Mouse (Mus musculus) spleen, adult 12 weeks (tissue): ENCODE results near the gene Snx11.
"Not testable (repeated sequence)": the region's sequence is repeated elsewhere in the genome, so short reads cannot be mapped to it uniquely, and the experiment has no call there.

Source experiments
- DNase-seq: peaks from one replicate; pipeline ENCODE4 v3.0.0; 2022; ENCODE audit warnings: low spot score

Snx11 gene

DNA sequence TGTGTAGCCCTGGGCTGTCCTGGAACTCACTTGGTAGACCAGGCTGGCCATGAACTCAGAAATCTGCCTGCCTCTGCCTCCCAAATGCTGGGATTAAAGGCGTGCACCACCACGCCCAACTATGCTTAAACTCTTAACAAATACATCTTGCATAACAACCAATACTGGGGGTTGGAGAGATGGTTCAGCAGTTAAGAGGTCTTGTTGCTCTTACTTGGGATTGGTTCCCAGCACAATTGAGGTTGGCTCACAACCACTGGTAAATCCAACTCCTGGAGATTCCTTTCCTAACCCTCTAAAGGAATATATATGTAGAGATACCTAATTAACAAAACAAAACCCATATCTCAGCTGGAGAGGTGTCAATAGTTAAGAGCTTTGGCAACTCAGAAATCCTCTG lies 18.7 kb upstream of the Snx11 start:
- DNase-seq, result no peak

DNA sequence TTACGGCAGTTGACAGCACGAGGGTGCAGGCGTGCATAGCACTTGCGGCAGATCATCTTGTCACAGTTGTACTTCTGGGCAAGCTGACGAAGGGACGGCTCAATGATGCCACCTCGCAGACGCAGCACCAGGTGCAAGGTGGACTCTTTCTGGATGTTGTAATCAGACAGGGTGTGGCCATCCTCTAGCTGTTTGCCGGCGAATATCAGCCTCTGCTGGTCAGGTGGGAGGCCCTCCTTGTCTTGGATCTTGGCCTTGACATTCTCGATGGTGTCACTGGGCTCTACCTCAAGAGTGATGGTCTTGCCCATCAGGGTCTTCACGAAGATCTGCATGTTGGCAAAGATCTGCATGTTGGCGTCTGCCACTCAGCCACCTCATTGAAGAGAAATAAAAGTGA lies 18.1 kb upstream of the Snx11 start:
- DNase-seq, result no peak

DNA sequence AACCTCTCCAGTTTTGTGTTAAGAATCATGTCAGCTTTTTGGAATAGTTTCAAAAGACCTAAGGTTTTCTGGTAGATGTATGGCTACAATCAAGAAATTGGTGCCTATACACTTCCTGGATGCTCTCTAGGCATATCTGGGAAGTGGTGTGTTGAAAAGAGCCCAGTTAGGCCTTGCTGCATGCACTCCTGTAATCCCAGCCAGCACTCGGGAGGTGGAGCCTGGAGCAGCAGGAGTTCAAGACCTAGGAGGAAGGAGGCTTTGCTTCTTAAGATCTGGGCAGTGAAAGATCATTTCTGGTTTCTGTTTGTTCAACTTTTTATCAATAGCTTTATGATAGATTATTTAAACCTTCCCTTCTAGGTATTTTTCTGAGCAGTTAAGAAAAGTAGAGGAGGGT lies 13.3 kb upstream of the Snx11 start:
- DNase-seq, result no peak

DNA sequence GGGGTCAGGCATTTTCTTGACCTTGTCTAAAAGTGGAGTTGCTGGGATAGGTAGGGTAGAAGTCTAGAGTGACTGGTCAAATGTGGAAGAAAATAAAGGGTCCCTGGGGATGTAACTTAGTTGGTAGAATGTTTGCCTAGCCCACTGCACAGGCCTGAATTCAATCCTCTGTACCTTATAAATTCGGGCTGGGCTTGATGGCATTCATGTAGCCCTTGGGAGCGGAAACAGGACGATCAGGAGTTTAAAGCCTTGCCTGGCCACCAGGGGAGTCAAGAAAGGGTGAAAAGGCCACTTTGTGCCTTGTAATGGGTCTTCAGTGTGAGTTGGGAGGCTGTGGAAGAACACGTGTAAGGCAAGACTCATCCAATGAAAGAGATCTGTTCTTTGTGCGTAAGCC lies 12.6 kb upstream of the Snx11 start:
- DNase-seq, result no peak

DNA sequence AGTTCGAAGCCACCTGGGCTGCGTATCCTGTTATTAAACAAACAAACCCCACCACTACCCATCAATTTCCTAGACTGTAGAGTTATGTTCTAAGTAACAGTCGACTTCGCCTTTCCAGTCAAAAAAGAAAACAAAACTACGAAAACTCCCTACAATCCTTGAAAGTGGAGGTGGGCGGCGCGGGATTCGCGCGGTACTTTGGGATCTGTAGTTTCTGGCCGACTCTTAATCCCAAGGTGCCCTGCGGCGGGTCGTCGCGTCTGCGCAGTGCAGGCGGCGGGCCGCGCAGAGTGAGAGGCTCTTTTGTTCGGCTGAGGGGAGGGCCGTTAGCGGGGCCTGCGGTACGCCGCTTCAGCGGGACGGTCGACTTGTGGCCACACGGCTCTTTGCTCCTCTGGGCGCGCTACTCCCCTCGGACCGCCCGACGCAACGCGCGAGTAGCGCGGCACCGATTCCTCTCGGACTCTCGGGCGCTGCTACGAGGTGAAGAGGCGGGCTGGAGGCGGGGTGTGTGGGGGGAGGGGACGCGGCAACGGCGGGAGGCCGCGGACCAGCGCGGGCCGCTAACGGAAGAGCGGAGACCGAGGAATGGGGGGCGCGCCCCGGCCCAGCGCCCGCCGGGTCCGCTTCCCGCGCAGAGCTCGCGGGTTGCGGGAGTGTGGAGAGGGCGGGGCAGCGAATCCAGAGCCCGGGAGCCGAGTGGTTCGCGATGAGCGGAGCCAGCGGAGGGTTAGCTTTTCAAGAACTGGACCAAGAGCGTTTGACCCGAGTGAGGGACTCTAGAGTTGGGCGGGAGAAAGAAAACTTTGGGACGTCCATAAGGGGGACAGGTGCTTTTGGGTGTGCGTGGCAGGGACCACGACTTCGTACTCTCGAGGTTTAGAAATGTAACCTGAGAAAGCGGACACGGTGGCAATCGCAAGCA lies 11.8 kb upstream of the Snx11 start, which contains the start of gene Cbx1:
Gene Cbx1 (plus strand): TSS at position 257 of the 925 bp plus-strand sequence.
- peak; percentile 86 for DNase-seq

DNA sequence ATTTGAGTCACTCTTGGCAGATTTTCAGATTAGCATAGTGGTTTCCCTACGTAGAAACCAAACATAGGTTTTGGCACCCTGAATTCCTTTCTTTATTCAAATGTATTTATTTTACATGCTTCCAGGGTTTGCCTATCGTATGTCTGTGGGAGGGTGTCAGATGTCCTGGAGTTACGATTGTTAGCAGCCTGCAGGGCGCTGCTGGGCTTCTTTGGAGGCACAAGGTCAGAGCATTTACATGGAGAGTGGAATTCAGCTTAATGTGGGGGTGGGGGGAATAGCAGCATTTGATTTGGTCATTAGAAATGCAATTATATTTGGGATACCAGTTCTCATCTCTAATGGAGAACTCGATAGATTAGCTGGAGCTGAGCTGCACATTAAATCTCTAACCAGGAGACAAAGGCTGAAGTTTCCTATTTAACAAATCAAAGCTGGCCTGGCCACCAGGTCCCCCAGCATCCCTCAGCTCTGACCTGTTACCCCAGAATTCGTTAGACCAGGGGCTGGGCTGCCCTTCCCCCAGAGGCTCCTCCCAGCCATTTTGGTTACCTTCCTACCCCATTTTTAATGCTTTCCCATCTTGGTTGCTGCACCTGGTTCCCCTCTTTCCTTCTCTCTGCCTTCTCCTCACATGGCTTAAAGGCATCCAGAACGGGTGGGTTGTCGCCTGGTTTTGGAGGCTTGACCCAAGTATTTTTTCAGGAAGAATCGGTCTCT lies 9.5 kb upstream of the Snx11 start:
- DNase-seq, result no peak

DNA sequence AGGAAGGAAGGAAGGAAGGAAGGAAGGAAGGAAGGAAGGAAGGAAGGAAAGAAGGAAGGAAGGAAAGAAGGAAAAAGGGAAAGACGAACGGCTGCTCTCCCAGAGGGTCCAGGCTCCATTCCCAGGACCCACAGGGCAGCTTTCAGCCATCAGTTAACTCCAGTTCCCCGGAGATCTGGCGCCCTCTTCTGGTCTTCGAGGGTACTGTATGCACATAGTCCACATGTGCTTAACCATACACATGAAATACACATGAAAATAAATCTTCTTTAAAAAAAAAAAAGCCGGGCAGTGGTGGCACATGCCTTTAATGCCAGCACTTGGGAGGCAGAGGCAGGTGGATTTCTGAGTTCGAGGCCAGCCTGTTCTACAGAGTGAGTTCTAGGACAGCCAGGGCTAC lies 7.5 kb upstream of the Snx11 start:
- DNase-seq, result peak; percentile 67

DNA sequence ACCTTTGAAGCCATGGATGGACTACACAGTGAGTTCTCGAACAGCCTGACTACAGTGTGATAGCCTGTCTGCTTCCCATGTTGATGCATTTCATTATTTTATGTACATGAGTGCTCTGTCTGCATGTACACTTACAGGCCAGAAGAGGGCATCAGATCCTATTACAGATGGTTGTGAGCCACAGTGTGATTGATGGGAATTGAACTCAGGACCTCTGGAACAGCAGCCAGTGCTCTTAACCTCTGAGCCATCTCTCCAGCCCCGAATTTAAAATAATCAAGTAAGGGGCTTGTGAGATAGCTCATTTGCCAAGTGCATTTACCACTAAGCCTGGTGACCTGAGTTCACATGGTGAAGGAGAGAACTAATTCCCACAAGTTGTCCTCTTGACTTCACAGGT lies 4.1 kb upstream of the Snx11 start:
- DNase-seq, result no peak

DNA sequence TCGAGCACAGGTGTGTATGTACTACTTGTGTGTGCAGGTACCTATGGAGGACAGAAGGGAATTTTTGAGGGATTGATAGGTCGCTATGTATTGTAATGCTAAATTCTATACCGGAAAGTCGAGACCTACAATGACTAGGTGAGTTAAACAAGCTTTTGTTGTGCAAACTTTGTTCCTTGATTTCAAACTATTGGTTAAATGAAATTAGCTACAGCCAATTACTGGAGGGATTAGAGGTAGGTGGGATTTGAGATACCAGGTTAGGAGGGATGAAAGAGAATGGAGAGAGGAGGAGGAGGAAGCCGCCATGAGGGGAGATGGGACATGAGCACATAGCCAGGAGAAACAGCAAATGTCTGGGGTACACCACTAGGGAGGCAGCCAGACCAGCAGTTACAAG lies 2.9 kb upstream of the Snx11 start:
- DNase-seq, result no peak

DNA sequence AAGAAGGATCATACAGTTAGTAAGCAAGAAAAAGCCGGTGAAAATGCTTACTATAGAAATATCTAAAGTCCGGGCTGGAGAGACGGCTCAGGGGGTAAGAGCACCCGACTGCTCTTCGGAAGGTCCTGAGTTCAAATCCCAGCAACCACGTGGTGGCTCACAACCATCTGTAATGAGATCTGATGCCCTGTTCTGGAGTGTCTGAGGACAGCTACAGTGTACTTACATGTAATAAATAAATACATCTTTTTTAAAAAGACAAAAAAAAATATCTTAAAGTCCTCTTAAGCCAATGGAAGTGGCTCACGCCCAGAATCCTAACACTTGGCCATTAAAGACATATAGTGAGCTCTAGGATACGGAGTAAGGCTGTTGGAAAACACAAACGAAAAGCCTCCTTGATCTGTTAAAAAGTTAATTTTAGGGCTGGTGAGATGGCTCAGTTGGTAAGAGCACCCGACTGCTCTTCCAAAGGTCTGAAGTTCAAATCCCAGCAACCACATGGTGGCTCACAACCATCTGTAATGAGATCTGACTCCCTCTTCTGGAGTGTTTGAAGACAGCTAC lies 785 bp upstream of the Snx11 start:
- not testable (repeated sequence) for DNase-seq

DNA sequence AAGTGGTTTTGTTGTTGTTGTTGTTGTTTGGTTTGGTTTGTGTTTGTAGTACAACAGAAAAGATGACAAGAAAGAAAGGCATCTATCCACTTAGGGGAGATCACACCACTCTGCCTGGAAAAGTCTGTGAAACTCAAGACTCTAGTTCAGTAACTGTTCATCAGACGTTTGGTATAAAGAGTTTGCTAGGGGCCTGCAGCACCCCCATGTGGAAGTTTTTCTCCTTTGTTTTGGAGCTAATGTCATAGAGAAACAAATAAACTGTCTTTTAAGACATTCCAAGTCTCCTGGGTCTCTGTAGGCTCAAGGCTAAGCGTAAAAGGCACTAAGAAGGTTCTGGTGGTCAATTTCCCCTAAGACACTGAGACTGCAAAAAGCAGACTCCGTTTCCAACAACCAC lies 1.3 kb downstream of the Snx11 start:
- no peak for DNase-seq

DNA sequence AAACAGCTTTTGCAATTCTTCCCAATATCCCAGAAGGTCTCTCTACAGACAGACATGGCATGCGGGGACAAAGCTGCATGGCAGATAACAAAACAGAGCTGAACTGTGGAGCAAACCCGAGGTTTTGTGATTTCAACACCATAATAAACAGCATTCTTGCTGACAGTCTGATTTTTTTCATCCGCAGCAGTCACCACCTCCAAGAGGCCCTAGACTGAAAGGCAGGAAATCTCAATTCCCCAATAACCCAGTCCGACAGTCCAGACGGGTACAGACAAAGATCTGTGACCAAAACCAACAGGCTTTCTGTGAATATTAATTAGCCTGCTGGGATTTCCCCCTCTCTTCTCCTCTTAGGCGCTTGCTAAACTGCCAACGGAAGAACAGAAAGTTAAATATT lies 1.7 kb downstream of the Snx11 start:
- no peak for DNase-seq

DNA sequence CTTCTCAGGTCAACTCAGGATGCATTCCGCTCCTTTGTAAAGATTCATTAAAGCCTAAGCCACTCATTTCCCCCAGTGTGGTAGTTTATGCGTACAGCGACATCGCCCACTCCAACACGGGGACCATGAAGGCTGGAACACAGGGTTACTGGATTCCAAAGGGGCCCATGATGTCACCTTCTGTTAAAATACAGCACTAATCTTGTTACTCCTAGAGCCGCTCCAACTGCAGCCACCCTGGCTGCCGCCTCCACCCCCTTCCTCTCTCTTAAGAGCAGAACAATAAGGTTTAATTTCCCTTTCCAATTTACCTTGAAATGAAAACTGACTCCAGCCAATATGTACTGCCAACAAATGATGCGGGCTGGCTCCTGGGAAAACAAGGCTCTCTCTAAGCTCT lies 2.3 kb downstream of the Snx11 start:
- DNase-seq, result no peak

DNA sequence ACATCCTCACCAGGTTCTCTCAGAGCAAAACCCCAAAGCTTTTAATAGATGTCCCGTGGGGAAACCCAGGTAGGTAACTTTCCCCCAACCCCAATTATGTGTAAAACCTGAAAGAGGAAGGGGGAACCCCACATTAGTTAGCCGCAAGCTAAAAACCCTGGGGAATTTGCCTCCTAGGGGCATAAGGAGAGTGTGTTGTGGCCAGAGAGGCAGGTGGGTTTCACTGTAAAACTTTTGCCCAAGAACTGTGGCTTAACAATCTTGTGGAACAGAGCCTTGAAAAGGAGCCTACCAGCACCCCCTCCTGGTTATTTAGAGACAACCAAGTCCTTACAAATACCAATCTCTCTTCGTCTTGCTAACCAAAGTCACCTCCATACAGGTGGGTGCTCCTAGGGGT lies 2.8 kb downstream of the Snx11 start:
- DNase-seq, result no peak

DNA sequence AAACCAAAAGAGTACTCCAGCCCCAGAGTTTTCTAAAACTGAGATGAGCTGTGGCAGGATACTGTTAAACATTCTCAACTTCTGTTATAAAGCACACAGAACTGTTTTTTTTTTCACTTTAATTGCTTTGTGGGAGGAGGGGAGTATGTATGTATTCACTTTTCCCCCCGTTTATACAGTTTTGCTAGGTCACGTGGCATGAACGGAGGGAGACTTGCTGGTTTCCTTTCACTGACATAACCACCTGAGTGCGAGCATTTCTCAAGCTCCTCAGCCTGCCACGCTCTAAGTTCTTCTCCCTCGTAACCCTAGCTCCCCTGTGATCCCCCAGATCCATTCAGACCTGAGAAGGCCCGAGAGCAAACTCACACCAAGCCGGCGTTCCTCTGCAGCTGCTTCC lies 4.9 kb downstream of the Snx11 start:
- DNase-seq, result no peak

DNA sequence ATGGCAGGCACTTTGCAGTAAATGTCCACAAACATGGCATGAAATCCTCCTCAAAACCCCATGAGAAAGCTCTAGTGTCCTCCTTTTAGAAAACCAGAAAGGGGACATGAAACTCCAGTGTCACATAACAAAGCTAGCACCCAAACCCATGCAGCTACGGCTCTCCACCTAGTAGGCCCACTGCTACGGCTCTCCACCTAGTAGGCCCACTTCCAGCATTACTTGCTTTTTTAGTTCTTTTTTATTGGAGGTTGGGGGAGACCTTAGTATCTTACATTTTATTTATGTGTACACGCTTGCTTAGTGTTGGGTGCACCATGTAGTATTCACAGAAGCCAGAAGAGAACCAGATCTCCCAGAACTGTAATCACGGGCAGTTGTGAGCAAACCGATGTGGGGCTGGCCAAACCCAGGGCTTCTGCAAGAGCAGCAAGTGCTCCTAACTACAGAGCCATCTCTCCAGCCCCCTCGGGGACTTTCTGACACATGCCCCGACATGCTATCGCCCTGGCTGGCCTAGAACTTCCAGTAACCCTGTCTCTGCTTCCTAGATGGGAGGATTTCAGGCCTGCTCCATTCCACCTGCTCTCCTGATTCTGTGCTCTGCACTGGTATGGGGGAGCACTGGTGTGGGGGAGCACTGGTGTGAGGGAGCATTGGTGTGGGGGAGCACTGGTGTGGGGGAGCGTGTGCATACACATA lies 5.9 kb downstream of the Snx11 start:
- no peak for DNase-seq

DNA sequence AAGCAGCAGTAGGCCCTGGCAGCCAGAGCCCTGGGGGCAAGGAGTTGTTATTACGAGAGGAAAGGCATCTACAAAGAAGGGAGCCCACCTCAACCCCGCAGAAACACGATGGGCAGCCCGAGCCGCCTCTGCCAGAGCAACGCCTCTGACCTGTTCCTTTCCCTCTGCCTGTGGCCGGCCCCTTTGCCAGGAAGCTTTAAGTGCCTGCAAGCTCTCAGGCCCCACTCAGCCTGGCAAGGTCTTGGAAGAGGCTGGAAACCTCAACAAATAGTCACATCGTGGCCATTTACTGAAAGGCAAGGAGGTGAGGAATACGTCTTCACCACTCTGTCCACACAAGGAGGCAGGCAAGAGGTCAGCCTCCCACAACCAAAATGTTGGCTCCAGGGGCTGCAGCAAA lies 9.1 kb downstream of the Snx11 start:
- DNase-seq, result no peak

DNA sequence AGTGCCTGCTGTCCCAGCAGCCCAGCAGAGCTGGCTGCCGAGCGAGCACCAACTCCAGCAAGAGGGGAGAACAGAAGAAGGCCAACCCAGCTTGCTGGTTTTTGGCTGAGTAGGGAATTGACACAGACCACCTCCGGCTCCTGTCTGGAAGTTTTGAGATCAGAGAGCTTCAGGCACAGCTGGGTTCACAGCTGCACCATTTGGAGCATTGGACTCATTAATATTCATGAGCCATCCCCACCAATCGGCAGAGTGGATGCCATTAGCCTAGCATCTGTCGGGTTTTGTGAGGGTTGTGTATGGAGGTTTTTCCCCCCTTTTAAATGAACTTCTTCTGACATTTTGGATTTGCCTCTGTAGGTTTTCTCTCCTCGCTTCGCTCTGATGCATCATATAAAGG lies 10.3 kb downstream of the Snx11 start:
- no peak for DNase-seq

DNA sequence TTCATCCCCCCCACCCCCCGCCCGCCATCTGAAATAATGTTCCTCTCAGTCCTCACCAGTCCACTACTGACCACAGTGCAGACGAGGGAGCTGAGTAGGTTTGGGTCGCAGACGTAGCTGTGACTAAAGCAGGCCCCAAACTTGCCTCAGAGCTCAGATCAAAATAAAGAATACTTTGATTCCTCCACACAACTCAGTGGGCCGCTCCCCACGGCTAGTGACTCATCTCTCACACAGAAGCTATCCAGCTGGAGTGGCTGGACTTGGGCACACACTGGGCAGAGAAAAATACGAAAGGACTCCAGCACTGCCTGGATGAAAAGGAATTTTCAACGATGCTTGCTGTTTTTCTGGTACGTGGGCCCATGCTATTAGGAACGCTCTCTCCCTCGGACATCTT lies 10.8 kb downstream of the Snx11 start:
- no peak for DNase-seq

DNA sequence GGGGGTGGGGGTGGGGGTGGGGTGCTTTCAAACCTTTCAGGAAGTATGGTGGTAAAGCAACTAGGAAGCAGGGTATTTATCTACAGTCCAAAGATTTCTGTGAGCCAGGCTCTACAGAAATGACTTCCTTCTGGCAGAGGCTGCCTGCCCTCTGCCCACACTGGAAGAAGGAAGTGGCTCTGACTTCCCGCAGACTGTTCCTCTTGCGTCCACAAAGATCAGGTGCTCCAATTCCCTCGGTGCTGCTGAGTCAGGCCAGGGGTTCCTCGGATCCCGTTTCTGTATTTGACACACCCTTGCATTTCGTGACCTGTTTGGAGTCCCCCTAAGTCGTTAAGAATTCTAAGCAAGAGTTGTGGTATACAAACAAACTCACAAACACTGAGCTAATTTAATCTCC lies 11.7 kb downstream of the Snx11 start:
- no peak for DNase-seq

DNA sequence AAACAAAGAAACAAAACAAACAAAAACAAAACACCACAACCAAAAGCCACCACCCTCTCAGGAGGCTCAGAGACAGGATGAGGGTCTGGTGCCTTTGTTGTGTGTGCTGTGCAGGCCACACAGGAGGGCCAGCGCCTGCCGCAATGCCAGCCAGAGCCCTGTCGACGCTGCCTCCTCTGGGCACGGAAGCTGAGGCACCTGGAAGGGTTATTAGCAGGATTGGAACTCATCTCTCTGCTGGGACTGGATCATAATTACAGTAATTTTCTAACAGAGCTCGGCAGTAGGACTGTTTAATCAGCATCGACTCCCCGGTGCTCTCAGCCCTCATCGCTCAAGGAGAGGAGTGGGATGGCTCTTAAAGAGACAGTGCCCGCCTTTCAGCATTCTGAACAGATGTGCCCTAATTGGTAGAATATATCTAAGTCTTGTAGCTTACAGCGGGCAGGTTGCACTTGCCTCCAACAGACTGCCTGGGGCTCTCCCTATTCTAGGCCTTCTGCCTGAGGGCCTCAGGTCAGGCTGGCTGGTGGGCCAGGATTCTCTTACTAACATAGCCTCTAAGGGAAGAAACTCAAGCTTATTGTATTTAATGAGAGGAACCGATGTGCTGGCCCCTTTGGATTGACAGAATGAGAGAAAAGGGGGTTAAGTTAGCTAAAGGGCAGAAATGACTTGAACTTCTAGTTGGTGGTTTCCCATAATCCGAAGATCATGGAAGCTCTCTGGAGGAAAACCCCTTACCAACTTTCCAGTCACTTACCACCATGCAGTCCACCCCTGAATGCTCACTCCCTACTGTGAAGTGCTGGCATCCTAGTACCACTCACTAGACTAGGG lies 12.6 kb downstream of the Snx11 start:
- DNase-seq, result no peak
